Mouse (Mus musculus): ENCODE data around the gene Stac3.

Stac3 gene

GRCm38 (mm10) chr10:127500894-127501893 lies at the start of gene Stac3:
TSS of gene Stac3 (plus strand) at chr10:127501686.
- no peak for DNase-seq (ENCODE audit: low spot score in 2 of 2)

GRCm38 (mm10) chr10:127453701-127454100 lies 47.8 kb upstream of the Stac3 start:
- DNase-seq (ENCODE audit: low spot score in 2 of 2): no peak

- DNase-seq (ENCODE audit: low spot score in 2 of 2): no peak
Measured at GRCm38 (mm10) chr10:127462411-127463096, 38.9 kb upstream of the Stac3 start.

GRCm38 (mm10) chr10:127471281-127471988 lies 30.1 kb upstream of the Stac3 start:
- DNase-seq (ENCODE audit: low spot score in 2 of 2): peak in 1 of 2 experiments; percentile 18

- DNase-seq (ENCODE audit: low spot score in 2 of 2): no peak
Measured at GRCm38 (mm10) chr10:127472722-127473121, 28.8 kb upstream of the Stac3 start.

GRCm38 (mm10) chr10:127475175-127475574 lies 26.3 kb upstream of the Stac3 start:
- no peak for DNase-seq (ENCODE audit: low spot score in 2 of 2)

GRCm38 (mm10) chr10:127476541-127476940 lies 24.9 kb upstream of the Stac3 start:
- DNase-seq (ENCODE audit: low spot score in 2 of 2): no peak

GRCm38 (mm10) chr10:127477301-127477700 lies 24.2 kb upstream of the Stac3 start:
- DNase-seq (ENCODE audit: low spot score in 2 of 2): no peak

- no peak for DNase-seq (ENCODE audit: low spot score in 2 of 2)
Measured at GRCm38 (mm10) chr10:127479131-127479530, 22.4 kb upstream of the Stac3 start.

- no peak for DNase-seq (ENCODE audit: low spot score in 2 of 2)
Measured at GRCm38 (mm10) chr10:127480833-127481813, 20.4 kb upstream of the Stac3 start.

GRCm38 (mm10) chr10:127485235-127485634 lies 16.3 kb upstream of the Stac3 start:
- DNase-seq (ENCODE audit: low spot score in 2 of 2): no peak

GRCm38 (mm10) chr10:127488856-127489255 lies 12.6 kb upstream of the Stac3 start:
- no peak for DNase-seq (ENCODE audit: low spot score in 2 of 2)

GRCm38 (mm10) chr10:127490160-127491127 lies 11.0 kb upstream of the Stac3 start:
- DNase-seq (ENCODE audit: low spot score in 2 of 2): no peak

GRCm38 (mm10) chr10:127491128-127491512 lies 10.4 kb upstream of the Stac3 start:
- no peak for DNase-seq (ENCODE audit: low spot score in 2 of 2)

GRCm38 (mm10) chr10:127492118-127492517 lies 9.4 kb upstream of the Stac3 start:
- DNase-seq (ENCODE audit: low spot score in 2 of 2): no peak

GRCm38 (mm10) chr10:127496156-127496555 lies 5.3 kb upstream of the Stac3 start:
- DNase-seq (ENCODE audit: low spot score in 2 of 2): no peak

GRCm38 (mm10) chr10:127499516-127499915 lies 2.0 kb upstream of the Stac3 start:
- DNase-seq (ENCODE audit: low spot score in 2 of 2): no peak

GRCm38 (mm10) chr10:127500042-127500441 lies 1.4 kb upstream of the Stac3 start:
- no peak for DNase-seq (ENCODE audit: low spot score in 2 of 2)

GRCm38 (mm10) chr10:127508239-127508638 lies 6.8 kb downstream of the Stac3 start:
- peak; percentile 69 to 87 for DNase-seq (ENCODE audit: low spot score in 2 of 2)

Measured in spleen, postnatal 10 days (tissue).